Mouse (Mus musculus) kidney, adult 9 months (tissue): ENCODE results near the gene Hhip.
A peak's percentile ranks its signal among the peaks of the same experiment; 100 is the strongest.
"Not testable (repeated sequence)": the region's sequence is repeated elsewhere in the genome, so short reads cannot be mapped to it uniquely, and the experiment has no call there.

Experiments
- DNase-seq: peaks from one replicate; pipeline ENCODE4 v3.0.0; 2022

Gene Hhip

DNA sequence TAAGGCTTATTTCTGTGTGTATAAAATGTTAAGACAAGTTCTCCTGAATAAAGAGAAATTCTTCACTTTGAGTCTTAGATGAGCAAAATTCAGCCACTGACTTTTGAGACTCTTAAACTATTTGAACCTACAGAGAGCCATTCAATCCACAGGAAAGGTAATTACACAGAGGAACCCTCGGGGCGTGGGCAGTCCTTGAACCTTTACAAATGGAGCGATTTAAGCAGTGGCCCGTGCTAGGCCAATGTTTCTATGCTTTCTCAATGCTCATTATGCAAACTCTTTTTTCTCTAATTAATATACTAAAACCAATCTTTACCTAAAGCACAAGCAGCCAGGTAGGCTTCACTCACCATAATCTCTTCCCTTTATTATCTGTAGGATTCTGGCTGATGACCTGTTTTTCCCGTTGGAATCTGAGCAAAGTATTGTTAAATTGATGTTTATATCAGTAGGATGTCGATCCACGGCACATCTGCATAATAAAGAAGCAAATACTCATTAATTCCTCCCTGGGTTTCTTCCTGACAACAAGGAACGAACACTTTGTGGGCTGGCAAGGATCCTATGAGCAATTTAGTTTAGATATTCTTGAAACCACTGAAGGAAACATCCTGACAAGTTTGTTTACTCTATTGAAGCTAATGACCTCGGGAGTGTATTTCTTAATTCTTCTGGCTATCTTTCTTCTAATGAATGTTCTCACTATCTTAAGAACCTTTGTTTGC is 65.5 kb downstream of the Hhip start:
- DNase-seq = no peak

DNA sequence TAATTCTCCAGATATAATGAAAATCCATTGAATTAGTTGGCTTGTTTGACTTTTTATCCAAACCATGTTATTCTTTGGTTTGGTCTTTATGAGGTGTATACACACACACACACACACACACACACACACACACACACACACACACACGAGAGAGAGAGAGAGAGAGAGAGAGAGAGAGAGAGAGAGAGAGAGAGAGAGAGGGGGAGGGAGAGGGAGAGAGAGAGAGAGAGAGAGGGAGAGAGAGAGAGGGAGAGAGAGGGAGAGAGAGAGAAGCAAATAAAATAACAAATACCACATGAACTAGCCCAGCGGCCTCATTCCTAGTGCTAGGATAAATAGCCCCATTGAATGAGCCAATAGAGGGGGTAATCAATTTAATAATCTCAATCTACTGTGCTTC is 66.4 kb downstream of the Hhip start:
- not testable (repeated sequence) for DNase-seq

DNA sequence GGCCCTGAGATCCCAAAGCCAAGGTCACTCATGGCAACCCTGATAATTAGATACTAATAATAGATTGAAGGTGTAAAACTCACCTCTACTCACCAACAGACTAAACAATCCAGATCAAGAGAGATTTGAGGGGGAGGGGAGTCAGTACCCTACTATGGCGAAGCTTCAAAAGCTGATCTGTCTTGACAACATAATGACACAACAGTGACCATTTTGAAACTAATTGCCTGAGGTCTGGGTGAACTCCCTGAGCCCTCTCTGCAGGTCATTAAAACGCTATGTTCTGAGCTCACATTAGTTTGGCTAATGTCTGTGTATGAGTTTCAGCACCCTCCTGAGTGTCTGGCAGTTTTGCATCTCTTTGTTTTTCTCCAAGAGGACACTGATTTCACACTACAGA is 72.9 kb downstream of the Hhip start:
- no peak for DNase-seq

DNA sequence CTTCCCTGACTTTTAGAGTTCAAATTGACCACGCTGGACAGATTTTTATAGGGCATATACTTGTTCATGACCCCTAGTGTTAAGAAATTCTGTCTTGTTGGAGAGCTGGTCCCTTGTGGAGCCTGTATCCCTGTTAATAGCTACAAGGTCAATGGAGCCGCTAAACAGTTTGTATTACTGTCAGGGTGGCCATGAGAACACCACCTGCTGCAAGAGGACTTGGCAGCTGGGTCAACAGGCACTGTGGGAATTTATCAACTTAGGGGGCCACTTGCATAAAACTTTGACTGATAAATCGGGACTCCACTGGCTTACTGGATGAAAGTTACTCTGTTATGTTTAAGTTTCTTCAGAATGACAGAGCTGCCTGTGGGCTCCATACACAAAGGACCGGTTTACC is 75.7 kb downstream of the Hhip start:
- no peak for DNase-seq

DNA sequence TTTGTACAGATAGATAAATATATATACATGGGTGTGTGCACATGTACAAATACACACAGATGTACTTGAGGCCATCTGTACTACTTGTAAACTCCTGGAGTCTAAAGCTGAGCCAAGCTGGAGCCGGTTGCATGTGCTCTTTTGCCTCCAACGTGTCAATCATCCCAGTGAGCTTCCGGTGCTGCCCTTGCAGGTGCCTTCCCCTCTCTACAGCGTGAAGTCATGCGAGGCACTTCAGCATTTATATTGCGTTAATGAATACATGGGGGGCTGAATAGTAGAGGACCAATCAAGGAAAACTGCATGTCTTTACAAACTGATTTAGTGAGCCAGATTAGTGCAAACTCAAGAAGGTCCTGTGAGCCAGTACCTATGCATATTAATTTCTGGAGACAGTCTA is 91.6 kb downstream of the Hhip start:
- DNase-seq = no peak

DNA sequence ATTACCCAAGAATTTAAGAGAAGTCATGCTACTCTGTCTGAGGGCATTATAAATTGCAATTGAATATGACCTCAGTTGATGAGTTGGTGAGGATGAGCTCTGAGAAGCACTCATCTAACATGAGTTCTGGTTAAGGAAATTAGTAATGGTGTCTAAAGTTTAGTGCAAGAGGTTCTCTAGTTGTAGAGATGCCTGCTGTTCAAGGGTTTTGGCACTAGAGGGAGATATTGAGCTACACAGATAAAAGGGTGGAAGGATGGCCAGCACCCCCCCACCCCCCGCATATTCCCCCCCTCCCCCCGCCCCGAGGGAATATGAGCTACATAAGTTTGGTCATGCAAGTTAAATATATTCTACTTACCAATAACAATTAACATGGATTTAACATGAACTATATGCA is 104.9 kb downstream of the Hhip start:
- peak; percentile 22 for DNase-seq

DNA sequence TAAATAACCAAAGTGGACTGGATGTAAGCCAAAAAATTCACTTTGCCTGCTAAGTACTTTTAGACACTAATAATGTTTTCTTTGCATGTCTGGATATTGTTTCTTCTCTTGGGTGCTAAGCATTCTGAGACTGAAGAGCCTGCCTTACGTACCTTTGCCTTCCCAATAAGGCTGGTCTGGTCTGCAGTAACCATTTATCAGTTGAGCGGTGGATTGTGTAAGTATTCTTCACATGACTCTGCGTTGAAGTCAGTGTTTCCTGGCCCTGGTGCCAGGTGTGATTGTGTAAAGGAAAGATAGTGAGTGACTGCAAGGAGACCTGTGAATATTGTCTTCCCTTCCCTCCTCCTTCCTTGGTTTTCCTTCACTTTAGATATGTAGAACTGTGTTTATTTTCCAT is 107.4 kb downstream of the Hhip start:
- no peak for DNase-seq

DNA sequence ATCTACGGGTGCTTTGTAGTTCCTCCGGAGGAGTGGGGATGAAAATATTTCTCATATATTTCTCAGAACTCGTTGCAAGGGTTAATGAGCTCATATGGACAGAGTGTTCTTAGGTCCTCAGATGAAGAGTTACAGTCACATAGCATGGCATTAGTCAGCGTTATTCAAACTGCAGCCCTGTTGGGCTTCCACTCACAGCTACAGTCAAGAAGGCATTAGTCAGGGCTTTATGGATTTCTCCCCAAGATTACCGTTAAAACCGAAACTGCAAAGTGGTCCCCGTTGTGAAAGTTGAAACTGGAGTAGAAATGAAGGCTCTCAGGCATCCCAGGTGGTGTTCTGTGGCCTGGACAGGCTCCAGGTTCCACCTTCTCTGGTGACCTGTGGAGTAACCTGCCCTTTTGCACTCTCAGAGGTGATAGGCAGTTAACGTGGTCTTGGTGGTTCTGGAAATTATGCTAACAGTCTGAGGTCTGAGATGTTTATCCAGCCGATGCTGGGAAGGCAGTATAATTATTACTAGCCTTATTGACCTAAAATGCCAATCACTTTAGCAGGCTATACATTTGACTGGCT is 112.2 kb downstream of the Hhip start:
- no peak for DNase-seq

DNA sequence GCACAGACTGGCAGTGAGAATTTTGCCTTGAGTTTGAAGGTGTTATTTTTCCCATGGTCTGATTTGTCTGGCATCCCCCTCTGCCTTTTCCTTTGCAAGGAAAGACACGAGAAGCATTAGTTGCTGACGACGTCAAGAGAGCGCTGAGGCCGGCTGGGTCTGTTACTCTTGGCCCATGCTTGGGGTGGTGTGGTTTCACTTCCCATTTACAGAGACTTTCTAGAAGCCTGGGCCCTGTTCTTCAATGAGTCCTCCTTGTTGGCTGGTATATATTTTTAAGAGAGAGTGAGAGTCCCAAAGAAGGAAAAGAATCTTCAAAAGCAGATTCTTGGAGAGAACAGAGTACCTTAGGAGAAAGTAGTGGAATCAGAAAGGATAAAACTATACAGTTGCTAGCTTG is 116.7 kb downstream of the Hhip start:
- no peak for DNase-seq

DNA sequence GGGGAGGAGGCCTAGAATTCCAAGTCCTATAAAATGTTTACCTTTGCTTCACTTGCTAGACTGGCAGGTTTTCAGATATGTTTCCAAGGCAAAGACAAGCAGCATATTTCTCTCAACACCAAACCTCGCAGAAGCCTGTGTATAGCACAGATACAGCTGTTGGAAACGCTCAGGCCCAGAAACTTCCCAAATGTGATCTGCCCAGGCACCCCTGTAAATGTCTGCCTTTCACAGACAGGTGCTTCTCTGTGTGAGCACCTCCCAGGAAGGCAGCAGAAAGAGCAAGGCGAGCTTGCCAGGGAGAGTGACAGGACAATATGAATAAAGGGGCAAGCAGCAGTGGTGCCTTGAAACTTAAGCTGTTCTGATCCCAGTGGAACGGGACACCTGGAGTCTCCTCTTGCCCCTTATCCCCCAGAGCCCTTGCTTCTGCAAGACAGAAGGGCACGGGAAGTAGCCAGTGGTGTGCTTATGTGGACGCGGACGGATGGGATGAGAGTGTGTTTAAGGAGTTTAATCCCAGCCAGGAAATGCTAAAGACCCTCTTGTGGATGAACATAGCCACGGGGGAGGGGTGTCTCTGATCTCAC is 120.9 kb downstream of the Hhip start:
- no peak for DNase-seq

DNA sequence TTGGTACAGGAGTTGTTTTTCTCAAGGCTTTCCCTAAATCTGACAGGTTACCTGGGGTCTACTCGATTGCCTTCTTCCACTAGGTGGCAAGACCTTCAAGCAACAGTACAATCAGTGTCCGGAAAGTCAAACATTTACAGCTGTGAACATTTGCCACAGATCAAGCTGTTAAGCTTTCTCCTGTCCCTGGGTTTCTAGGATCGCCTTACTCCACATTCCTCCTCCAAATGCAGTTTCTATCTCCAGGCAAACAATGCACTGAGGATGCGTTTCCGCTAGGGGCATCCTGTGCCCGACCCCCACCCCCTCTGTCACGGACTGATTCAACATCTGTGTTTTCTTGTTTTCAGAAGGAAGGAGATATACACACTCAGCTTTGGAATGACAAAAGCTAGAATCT is 122.0 kb downstream of the Hhip start:
- no peak for DNase-seq

DNA sequence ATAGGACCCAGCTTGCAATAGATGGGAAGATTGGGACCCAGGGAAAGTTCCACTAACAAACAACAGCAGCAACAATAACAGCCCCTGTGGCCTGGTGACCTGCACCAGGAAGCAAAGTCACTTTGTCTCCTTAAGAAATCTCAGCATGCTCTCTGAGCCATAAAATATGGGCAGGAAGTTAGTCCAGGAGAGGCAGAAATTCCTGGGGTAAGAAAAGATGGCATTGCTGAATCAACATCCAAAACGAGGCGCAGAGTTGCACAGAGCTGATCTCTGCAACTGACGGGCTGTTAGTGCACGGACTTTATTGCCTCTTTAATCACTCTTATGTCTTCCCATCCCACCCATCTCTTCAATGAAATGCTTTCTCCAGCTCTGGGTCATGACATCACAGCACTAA is 128.6 kb downstream of the Hhip start:
- no peak for DNase-seq

DNA sequence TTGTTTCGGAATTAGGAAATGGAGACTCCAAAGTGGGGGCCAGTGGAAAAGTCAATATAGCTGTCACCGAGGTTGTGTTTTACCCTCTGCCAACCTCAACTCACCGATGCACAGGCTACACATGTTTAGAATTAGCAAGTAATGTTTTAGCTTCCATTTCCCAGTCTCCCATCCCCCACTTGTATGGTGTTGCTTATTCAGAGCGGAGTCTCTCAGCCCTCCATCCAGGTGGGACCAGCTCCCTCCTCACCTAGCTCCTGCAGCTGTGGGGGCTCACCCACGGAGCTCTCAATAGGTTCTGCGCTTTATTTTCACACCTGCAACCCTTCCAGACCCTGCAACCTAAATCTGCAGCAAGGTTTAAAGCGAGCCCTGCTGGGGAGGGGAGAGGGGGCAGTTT is 140.6 kb downstream of the Hhip start:
- no peak for DNase-seq
